30 mouse cellular contexts compared by ENCODE assay signal in the genomic region with DNA sequence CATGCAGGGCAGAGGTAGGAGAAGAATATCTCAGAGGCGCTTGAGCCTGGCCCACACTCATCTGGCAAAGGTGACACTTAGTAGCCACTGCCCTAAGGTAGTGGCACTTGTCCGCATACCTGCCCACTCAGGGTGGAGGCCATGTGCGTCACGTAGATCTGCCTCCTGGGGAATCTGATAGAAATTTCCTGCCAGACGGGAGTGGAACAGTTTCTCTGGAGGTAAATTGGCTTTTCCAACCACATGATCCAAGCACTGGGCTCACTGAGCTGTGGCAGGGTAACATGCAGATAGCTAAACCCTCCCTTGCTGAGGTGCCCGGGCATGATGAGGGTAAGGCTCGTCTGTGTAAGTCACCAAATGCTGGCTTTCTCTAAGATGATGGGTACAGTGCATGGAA.
"Had no signal": no experiment of that assay in that cellular context is flagged by ENCODE, and none has a peak within 500 bp of the region (broad histone marks: within the 10 kb centered on the region; RNA-seq: fewer than 3 reads in every experiment).

No protein-coding gene starts in this region.

- H3K4me1 ChIP-seq: hindbrain, embryonic 10.5 days; hindbrain, embryonic 12.5 days; hindbrain, embryonic 13.5 days; intestine, embryonic 15.5 days; kidney, embryonic 15.5 days had no signal

- H3K9me3 ChIP-seq: heart, embryonic 10.5 days; heart, embryonic 12.5 days; heart, embryonic 13.5 days; heart, embryonic 15.5 days; hindbrain, embryonic 10.5 days; hindbrain, embryonic 12.5 days; hindbrain, embryonic 13.5 days; hindbrain, embryonic 15.5 days; intestine, embryonic 15.5 days; kidney, embryonic 15.5 days had no signal

- H3K4me2 ChIP-seq: heart, embryonic 11.5 days; heart, embryonic 12.5 days; heart, embryonic 13.5 days; heart, embryonic 15.5 days; hindbrain, embryonic 12.5 days; hindbrain, embryonic 13.5 days; hindbrain, embryonic 14.5 days; hindbrain, embryonic 15.5 days; intestine, embryonic 15.5 days; kidney, embryonic 15.5 days had no signal

- H3K9ac ChIP-seq: heart, embryonic 12.5 days; heart, embryonic 13.5 days; heart, embryonic 15.5 days; hindbrain, embryonic 12.5 days; hindbrain, embryonic 13.5 days; hindbrain, embryonic 14.5 days; hindbrain, embryonic 15.5 days; intestine, embryonic 15.5 days; kidney, embryonic 15.5 days had no signal

- DNase-seq: heart, postnatal 10 days; heart, postnatal 14 days; heart, postnatal 36 days; heart, postnatal 4 days; kidney, adult 18-20 months; kidney, adult 9 months; kidney, postnatal 10 days; kidney, postnatal 14 days; layer of hippocampus, adult 9-11 months; layer of hippocampus, postnatal 36 days had no signal

- H3K36me3 ChIP-seq: heart, embryonic 10.5 days; heart, embryonic 12.5 days; heart, embryonic 13.5 days; heart, embryonic 15.5 days; hindbrain, embryonic 10.5 days; hindbrain, embryonic 12.5 days; hindbrain, embryonic 13.5 days; hindbrain, embryonic 15.5 days; intestine, embryonic 15.5 days; kidney, embryonic 15.5 days had no signal

- ATAC-seq: hindbrain, embryonic 16.5 days; hindbrain, postnatal 0 days; inflammation-experienced regulatory T-cells, adult 6 months; intestine, embryonic 15.5 days; intestine, embryonic 16.5 days; intestine, postnatal 0 days had no signal

- H3K27ac ChIP-seq: heart, embryonic 10.5 days; heart, embryonic 13.5 days; heart, embryonic 15.5 days; hindbrain, embryonic 10.5 days; hindbrain, embryonic 12.5 days; hindbrain, embryonic 13.5 days; hindbrain, embryonic 14.5 days; hindbrain, embryonic 15.5 days; hindbrain, postnatal 0 days; intestine, embryonic 15.5 days; kidney, embryonic 15.5 days; kidney, postnatal 0 days; layer of hippocampus, adult 2 months; left cerebral cortex, adult 2 months had no signal

- H3K27me3 ChIP-seq: hindbrain, embryonic 12.5 days; hindbrain, embryonic 13.5 days; hindbrain, embryonic 15.5 days; intestine, embryonic 15.5 days; kidney, embryonic 15.5 days had no signal

- H3K4me3 ChIP-seq: heart, embryonic 10.5 days; heart, embryonic 12.5 days; heart, embryonic 13.5 days; heart, embryonic 15.5 days; hindbrain, embryonic 10.5 days; hindbrain, embryonic 12.5 days; hindbrain, embryonic 13.5 days; hindbrain, embryonic 15.5 days; intestine, embryonic 15.5 days; kidney, embryonic 15.5 days; layer of hippocampus, adult 2 months; left cerebral cortex, adult 2 months had no signal
